ENCODE assay signal across 8 mouse cellular contexts in the genomic region with DNA sequence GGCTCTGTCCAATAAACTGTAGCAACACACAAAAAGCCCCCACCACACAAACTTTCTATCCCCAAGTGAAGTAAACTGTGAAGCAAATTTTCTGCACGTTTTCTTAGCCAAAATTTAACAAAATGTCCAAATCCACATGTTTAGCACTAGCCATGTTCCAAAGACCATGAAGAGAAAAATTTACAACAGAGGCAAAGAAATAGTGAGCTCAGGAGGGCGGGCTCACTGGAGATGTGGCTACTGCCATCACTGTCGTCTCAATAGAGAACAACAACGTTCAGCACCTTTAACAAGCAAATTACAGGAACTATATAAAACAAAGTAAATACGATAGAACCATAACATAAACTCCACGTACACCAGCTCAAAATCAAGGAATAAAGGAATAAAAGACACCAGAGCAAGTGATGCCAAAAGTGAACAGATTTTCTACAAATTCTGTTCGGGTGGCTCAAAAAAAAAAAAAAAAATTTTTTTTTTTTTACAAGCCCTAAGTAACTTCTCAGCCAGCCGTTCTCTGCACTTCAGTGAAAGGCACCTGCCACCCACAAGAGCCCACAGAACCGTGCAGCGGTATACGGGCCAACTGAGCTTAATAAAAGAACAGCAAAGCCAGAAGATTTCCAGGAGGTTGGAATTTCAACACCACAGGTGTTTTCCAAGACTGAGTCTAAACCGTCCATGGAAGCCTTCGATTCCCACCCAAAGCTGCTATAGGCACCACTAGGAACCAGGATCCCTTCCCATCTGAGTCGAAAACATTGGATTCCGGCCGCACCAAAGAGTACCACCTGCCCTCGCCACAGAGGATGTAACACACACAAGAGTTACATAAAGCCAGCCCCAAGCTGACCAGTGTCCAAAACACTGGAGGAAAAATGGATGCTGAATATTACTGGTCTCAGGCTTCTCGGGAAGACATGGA. TPM values are rescaled to one million over a fixed set of nuclear protein-coding genes. Genes with fewer than 3 reads are reported as not detected.
DNase-seq lines count a peak whose midpoint lies in the region; ATAC-seq and TF ChIP-seq lines count a peak whose summit lies in the region.

No protein-coding gene starts in this region.

- peaks cover 19% of the 10 kb centered on the region for H3K4me1 ChIP-seq in lung, adult 2 months (ENCODE audit: control insufficient read depth, insufficient read depth, low read length)
- H3K4me1 ChIP-seq in embryonic facial prominence, embryonic 15.5 days: peaks cover 32% of the 10 kb centered on the region
- peaks cover 15% of the 10 kb centered on the region; the same call in 1 of the 2 replicates for H3K4me1 ChIP-seq in intestine, postnatal 0 days (replicated peaks; ENCODE audit: control insufficient read depth, insufficient read depth, low read length)
- H3K4me1 ChIP-seq in midbrain, postnatal 0 days (ENCODE audit: insufficient read depth, low read length): peaks cover 24% of the 10 kb centered on the region

- H3K9ac ChIP-seq in embryonic facial prominence, embryonic 15.5 days: peak overlapping the region; percentile 15; the same call in 1 of the 2 replicates
- H3K9ac ChIP-seq in intestine, postnatal 0 days (ENCODE audit: low read depth, low read length): peak overlapping the region; percentile 94
- peak overlapping the region; percentile 96 for H3K9ac ChIP-seq in midbrain, postnatal 0 days (replicated peaks; ENCODE audit: low read length, poor library complexity, severe bottlenecking)

- no peak for TF ChIP-seq POLR2A in lung, adult 2 months (IDR thresholded peaks at IDR 0.05; ENCODE audit: borderline replicate concordance, extremely low read depth, low read depth, low read length)

- peak overlapping the region; percentile 72 for H3K4me2 ChIP-seq in embryonic facial prominence, embryonic 15.5 days (replicated peaks)
- peak overlapping the region; percentile 78 for H3K4me2 ChIP-seq in intestine, postnatal 0 days (replicated peaks; ENCODE audit: low read depth)
- peak overlapping the region; percentile 95 for H3K4me2 ChIP-seq in midbrain, postnatal 0 days (ENCODE audit: low read depth, low read length, poor library complexity, severe bottlenecking)

- H3K27me3 ChIP-seq in embryonic facial prominence, embryonic 15.5 days: no peaks in the 10 kb centered on the region
- no peaks in the 10 kb centered on the region for H3K27me3 ChIP-seq in intestine, postnatal 0 days (replicated peaks; ENCODE audit: control insufficient read depth, insufficient read depth, low read length)
- H3K27me3 ChIP-seq in midbrain, postnatal 0 days (ENCODE audit: insufficient read depth, low read length): no peaks in the 10 kb centered on the region

- WGBS in lung, adult 2 months: 26% methylated on average over 18 of the region's 18 CpGs
- 32% methylated on average over 18 of the region's 18 CpGs for WGBS in embryonic facial prominence, embryonic 15.5 days
- 25% methylated on average over 18 of the region's 18 CpGs for WGBS in intestine, postnatal 0 days
- 13% methylated on average over 18 of the region's 18 CpGs for WGBS in midbrain, postnatal 0 days

- H3K4me3 ChIP-seq in lung, adult 2 months (replicated peaks; ENCODE audit: extremely low read depth, low read depth, low read length): peak overlapping the region; percentile 86
- peak overlapping the region; percentile 88 for H3K4me3 ChIP-seq in embryonic facial prominence, embryonic 15.5 days (replicated peaks)
- peak overlapping the region; percentile 95 for H3K4me3 ChIP-seq in intestine, postnatal 0 days (ENCODE audit: low read depth, low read length)
- H3K4me3 ChIP-seq in midbrain, postnatal 0 days (ENCODE audit: low read depth, low read length): peak overlapping the region; percentile 93

- ATAC-seq in embryonic facial prominence, embryonic 15.5 days (ENCODE audit: insufficient number of reproducible peaks, low FRiP score, low TSS enrichment, low read depth): no peak
- no peak for ATAC-seq in intestine, postnatal 0 days
- no peak for ATAC-seq in midbrain, postnatal 0 days (ENCODE audit: low FRiP score)

- H3K27ac ChIP-seq in embryonic facial prominence, embryonic 15.5 days (replicated peaks): no peak overlapping the region
- peak overlapping the region; percentile 99; the same call in 1 of the 2 replicates for H3K27ac ChIP-seq in intestine, postnatal 0 days (ENCODE audit: low read depth, low read length)
- peak overlapping the region; percentile 100 for H3K27ac ChIP-seq in midbrain, postnatal 0 days (ENCODE audit: low read depth, low read length)

- no peaks in the 10 kb centered on the region for H3K9me3 ChIP-seq in embryonic facial prominence, embryonic 15.5 days (replicated peaks)
- no peaks in the 10 kb centered on the region for H3K9me3 ChIP-seq in intestine, postnatal 0 days (ENCODE audit: control insufficient read depth)
- no peaks in the 10 kb centered on the region for H3K9me3 ChIP-seq in midbrain, postnatal 0 days (ENCODE audit: low read length)

- DNase-seq in lung, adult 2 months: peak; percentile 29
- DNase-seq in lung, postnatal 25 days (ENCODE audit: low spot score): no peak
- DNase-seq in midbrain, postnatal 0 days (ENCODE audit: low spot score): no peak
- no peak for DNase-seq in natural killer cell, adult 2 months (ENCODE audit: low spot score in 2 of 2)
- DNase-seq in frontal cortex, postnatal 36 days (ENCODE audit: low spot score in 2 of 2): no peak
- DNase-seq in left cerebral cortex, postnatal 14 days (ENCODE audit: low spot score in 2 of 2): no peak

- TF ChIP-seq CTCF in lung, adult 2 months (IDR thresholded peaks at IDR 0.05; ENCODE audit: insufficient read depth, low read length): no peak
- no peak for TF ChIP-seq CTCF in intestine, postnatal 0 days (IDR thresholded peaks at IDR 0.05; ENCODE audit: low read depth)
- TF ChIP-seq CTCF in midbrain, postnatal 0 days (IDR thresholded peaks at IDR 0.05): no peak

- no peaks in the 10 kb centered on the region for H3K36me3 ChIP-seq in embryonic facial prominence, embryonic 15.5 days
- no peaks in the 10 kb centered on the region for H3K36me3 ChIP-seq in intestine, postnatal 0 days (ENCODE audit: control insufficient read depth, insufficient read depth)
- H3K36me3 ChIP-seq in midbrain, postnatal 0 days (ENCODE audit: insufficient read depth, low read length): no peaks in the 10 kb centered on the region

- intact Hi-C loops in left cerebral cortex, postnatal 14 days (cut with DNase I): loop anchor here (5.0 kb wide), 3 partner anchors 71 to 221 kb away; no protein-coding TSS in a partner anchor

RNA-seq across cellular contexts. Expression of gene Arhgap21, which starts 2.2 kb away (rescaled TPM):
- 19.4 and 33.4 TPM in 2 replicates for polyA plus RNA-seq in lung, adult 2 months (2012; rRNA removed)
- 10.4 and 10.5 TPM in 2 replicates for polyA plus RNA-seq in embryonic facial prominence, embryonic 15.5 days (2015; fragmentation: Nextera tagmentation; extraction: Ambion mirVana)
- polyA plus RNA-seq in intestine, postnatal 0 days (2015; fragmentation: Nextera tagmentation; extraction: Ambion mirVana): 6.5 and 6.9 TPM in 2 replicates
- total RNA-seq in midbrain, postnatal 0 days (2014; rRNA removed): 81.8 and 108 TPM in 2 replicates
- 24.2 and 31.6 TPM in 2 replicates for polyA plus RNA-seq in midbrain, postnatal 0 days (2015; fragmentation: Nextera tagmentation; extraction: Ambion mirVana)
- total RNA-seq in left cerebral cortex, postnatal 14 days (2021): 100 to 1,000 TPM; 213 to 217 TPM

Comparison
In these comparisons a context has a peak if more than half of its experiments do, and no peak if none do; other contexts are left out.
1. H3K9ac ChIP-seq: peak in every context shown above with its lines; median percentile 96 in midbrain, postnatal 0 days; 94 in intestine, postnatal 0 days; 15 in embryonic facial prominence, embryonic 15.5 days.